15 mouse cellular contexts compared by ENCODE assay signal in the genomic region with DNA sequence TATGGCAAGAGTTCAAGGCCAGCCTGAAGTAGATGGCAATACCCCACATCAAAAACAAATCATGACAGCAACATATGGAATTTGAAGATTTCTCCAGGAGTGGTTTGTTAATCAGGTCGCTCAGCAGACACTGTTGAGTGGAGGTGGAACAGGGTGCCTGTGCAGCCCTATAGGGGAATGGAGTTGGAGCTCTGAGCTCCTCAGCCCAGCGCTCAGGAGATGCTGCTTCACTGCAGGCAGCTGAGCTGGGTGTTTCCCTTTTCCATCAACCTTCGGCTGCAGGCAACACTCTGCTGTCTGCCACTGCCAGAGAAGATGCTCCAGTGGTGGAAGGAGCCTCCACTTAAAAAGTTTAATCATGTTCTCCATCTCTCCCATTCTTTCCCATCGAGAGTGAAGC.
"Had no signal": no experiment of that assay in that cellular context is flagged by ENCODE, and none has a peak within 500 bp of the region (broad histone marks: within the 10 kb centered on the region; RNA-seq: fewer than 3 reads in every experiment).

No protein-coding gene starts in this region.

- H3K4me1 ChIP-seq: neural tube, embryonic 15.5 days; stomach, embryonic 15.5 days had no signal

- DNase-seq: retina, postnatal 1 day; right cerebral cortex, adult 18-20 months; right cerebral cortex, postnatal 14 days; right cerebral cortex, postnatal 25 days; right cerebral cortex, postnatal 4 days; spleen, adult 18-20 months; thymus, adult 18-20 months; thymus, adult 2 months; thymus, postnatal 14 days; thymus, postnatal 25 days; thymus, postnatal 36 days; thymus, postnatal 4 days had no signal

- H3K36me3 ChIP-seq: neural tube, embryonic 15.5 days; stomach, embryonic 15.5 days had no signal

- H3K4me3 ChIP-seq: neural tube, embryonic 15.5 days; stomach, embryonic 15.5 days had no signal

- H3K27ac ChIP-seq: neural tube, embryonic 15.5 days; stomach, embryonic 15.5 days; stomach, postnatal 0 days had no signal

- H3K27me3 ChIP-seq: neural tube, embryonic 15.5 days; stomach, embryonic 15.5 days had no signal

- H3K9me3 ChIP-seq: neural tube, embryonic 15.5 days; stomach, embryonic 15.5 days had no signal
